Mouse (Mus musculus) heart, embryonic 11.5 days (tissue): ENCODE results near the gene Ankrd6. TPM values are rescaled to one million over a fixed set of nuclear protein-coding genes. Genes with fewer than 3 reads are reported as not detected.
A peak's percentile ranks its signal among the peaks of the same experiment; 100 is the strongest.

ENCODE experiments used
- ATAC-seq: fragments of 200-750 bp; cut with Nextera tagmentation; replicated peaks from 2 replicates; pipeline ENCODE4 v1.8.0; 2017; ENCODE audit warnings: moderate library complexity; ENCODE audit not compliant: insufficient number of reproducible peaks, low FRiP score, low TSS enrichment
- H3K27ac ChIP-seq: fragments of 300-500 bp; sonication (generic); 2 replicates; pipeline ENCODE4 v1.5.1; 2014; ENCODE audit warnings: mild to moderate bottlenecking, low read depth, low read length
- H3K27me3 ChIP-seq: fragments of 300-500 bp; sonication (generic); 2 replicates; pipeline ENCODE4 v1.6.1; 2014; ENCODE audit warnings: mild to moderate bottlenecking, low read length, mixed read lengths; ENCODE audit not compliant: control insufficient read depth, insufficient read depth
- H3K36me3 ChIP-seq: fragments of 300-500 bp; sonication (generic); 2 replicates; pipeline ENCODE4 v1.6.1; 2014; ENCODE audit warnings: mild to moderate bottlenecking, low read length, moderate library complexity, mixed read lengths; ENCODE audit not compliant: control insufficient read depth, insufficient read depth
- H3K4me1 ChIP-seq: fragments of 300-500 bp; sonication (generic); 2 replicates; pipeline ENCODE4 v1.6.1; 2014; ENCODE audit warnings: low read length; ENCODE audit not compliant: control insufficient read depth, insufficient read depth
- H3K4me2 ChIP-seq: fragments of 300-500 bp; sonication (generic); 2 replicates; pipeline ENCODE4 v1.6.1; 2014; ENCODE audit warnings: mild to moderate bottlenecking, moderate library complexity
- H3K4me3 ChIP-seq: fragments of 300-500 bp; sonication (generic); 2 replicates; pipeline ENCODE4 v1.5.1; 2014; ENCODE audit warnings: low read depth, low read length
- H3K9ac ChIP-seq: fragments of 300-500 bp; sonication (generic); 2 replicates; pipeline ENCODE4 v1.6.1; 2014; ENCODE audit warnings: mild to moderate bottlenecking, low read depth, low read length, moderate library complexity
- H3K9me3 ChIP-seq: fragments of 300-500 bp; sonication (generic); replicated peaks from 2 replicates; pipeline ENCODE4 v1.6.1; 2016; ENCODE audit warnings: low read length; ENCODE audit not compliant: control insufficient read depth
- WGBS: fragments of 180-500 bp; shearing (Covaris S2); extraction: QIAGEN DNeasy Blood & Tissue Kit; methylation state at CpG from one replicate; pipeline ENCODE4 v1.1.7; 2014; ENCODE audit not compliant: insufficient replicate concordance; 5-methylcytosine and 5-hydroxymethylcytosine counted together
- polyA plus RNA-seq: library from polyadenylated mRNA; unstranded; fragments of >200 nt; fragmentation: Nextera tagmentation; extraction: Ambion mirVana; gene quantifications from 2 replicates; pipeline ENCODE4 v1.2.1, GENCODE M21; 2014

The Ankrd6 gene
- polyA plus RNA-seq, 1 experiment from 2014 or later = 5.4 TPM

- H3K27ac ChIP-seq = peak overlapping the region; percentile 98
- H3K4me2 ChIP-seq = peak overlapping the region; percentile 67
- H3K4me1 ChIP-seq = peaks cover 5% of the 10 kb centered on the region; the same call in 1 of the 2 replicates
- H3K9me3 ChIP-seq = no peaks in the 10 kb centered on the region
- 11% methylated on average over 9 of the region's 9 CpGs for WGBS
- peak overlapping the region; percentile 75 for H3K4me3 ChIP-seq
- H3K27me3 ChIP-seq = no peaks in the 10 kb centered on the region
- H3K36me3 ChIP-seq = no peaks in the 10 kb centered on the region
- peak overlapping the region; percentile 96 for H3K9ac ChIP-seq
- no peak for ATAC-seq
Observed at GRCm38 (mm10) chr4:32800577-32801170, 150.0 kb downstream of the Ankrd6 start.

DNA sequence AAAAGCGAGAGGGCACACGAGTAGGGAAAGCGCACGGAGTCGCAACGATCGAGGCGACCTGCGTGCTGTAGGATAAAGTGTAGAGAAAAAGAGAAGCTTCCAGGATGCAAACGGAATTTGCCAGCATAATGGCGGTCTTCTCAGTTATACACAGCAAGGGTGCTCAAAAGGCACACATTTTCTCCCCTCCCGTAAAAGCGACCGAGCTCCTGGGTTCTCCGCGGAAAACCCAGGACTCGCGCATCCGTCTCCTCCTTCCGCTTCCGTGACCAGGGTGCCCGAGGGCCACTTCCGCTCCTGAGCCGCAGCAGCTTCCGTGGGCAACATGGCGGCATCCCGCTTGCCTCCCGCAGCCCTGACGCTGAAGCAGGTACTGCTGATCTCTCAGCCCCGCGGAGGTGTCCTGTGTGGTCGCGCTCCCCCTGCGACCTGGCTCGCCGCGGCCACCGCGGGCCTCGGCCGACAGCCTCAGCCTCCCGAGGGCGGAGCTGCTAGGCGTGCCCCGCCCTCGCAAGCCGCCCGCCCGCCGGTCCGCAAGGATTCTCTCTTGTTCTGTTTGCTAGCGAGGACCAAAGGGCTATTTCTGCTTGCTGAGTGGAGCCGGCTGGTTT is 150.6 kb downstream of the Ankrd6 start, which contains the start of gene Lyrm2:
TSS of gene Lyrm2 (plus strand) at position 288 of the 611 bp plus-strand sequence.
- 1% methylated on average over 53 of the region's 53 CpGs for WGBS
- peak within 1 kb of the TSS; percentile 98 for H3K27ac ChIP-seq
- peak within 1 kb of the TSS; percentile 75 for H3K4me3 ChIP-seq
- H3K9ac ChIP-seq = peak within 1 kb of the TSS; percentile 96
- H3K36me3 ChIP-seq = no peaks in the 10 kb centered on the region
- H3K4me1 ChIP-seq = peaks cover 5% of the 10 kb centered on the region; the same call in 1 of the 2 replicates
- H3K9me3 ChIP-seq = no peaks in the 10 kb centered on the region
- peak; percentile 86 for ATAC-seq
- peak within 1 kb of the TSS; percentile 67 for H3K4me2 ChIP-seq
- H3K27me3 ChIP-seq = no peaks in the 10 kb centered on the region

DNA sequence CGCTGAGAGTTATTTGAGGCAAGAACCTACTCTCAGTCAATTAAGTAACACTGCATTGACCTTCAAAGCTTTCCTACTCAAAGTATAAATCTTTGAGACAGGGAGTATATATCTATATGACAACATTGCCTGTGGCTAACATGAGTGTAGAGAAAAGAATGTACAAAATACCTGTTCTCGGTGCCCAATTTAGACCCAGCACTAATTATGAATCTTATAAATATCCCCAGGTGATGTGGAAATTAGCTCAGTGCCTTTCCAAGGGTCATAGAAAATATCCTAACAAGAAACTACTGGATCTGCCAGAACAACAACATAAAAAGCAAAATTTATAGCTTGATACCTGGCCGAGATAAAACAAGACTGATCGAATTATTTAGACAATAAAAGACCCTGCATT is 151.7 kb downstream of the Ankrd6 start:
- Histone ChIP-seq H3K4me2 (no peak overlapping the region), H3K9ac (no peak overlapping the region), H3K4me3 (no peak overlapping the region), H3K27me3 (no peaks in the 10 kb centered on the region), H3K36me3 (no peaks in the 10 kb centered on the region), H3K27ac (no peak overlapping the region), H3K9me3 (no peaks in the 10 kb centered on the region), H3K4me1 (peaks cover 5% of the 10 kb centered on the region; the same call in 1 of the 2 replicates)
- ATAC-seq = no peak
- WGBS = 90% methylated on average over 4 of the region's 4 CpGs

GRCm38 (mm10) chr4:32789020-32789419 is 161.6 kb downstream of the Ankrd6 start:
- no peak overlapping the region for H3K4me2 ChIP-seq
- no peak overlapping the region for H3K9ac ChIP-seq
- no peak overlapping the region for H3K4me3 ChIP-seq
- no peaks in the 10 kb centered on the region for H3K36me3 ChIP-seq
- no peaks in the 10 kb centered on the region for H3K4me1 ChIP-seq
- no peak overlapping the region for H3K27ac ChIP-seq
- ATAC-seq = no peak
- H3K9me3 ChIP-seq = no peaks in the 10 kb centered on the region
- H3K27me3 ChIP-seq = no peaks in the 10 kb centered on the region
- WGBS = 79% methylated on average over 4 of the region's 4 CpGs

- no peaks in the 10 kb centered on the region for H3K36me3 ChIP-seq
- H3K4me1 ChIP-seq = no peaks in the 10 kb centered on the region
- no peak overlapping the region for H3K27ac ChIP-seq
- H3K9me3 ChIP-seq = no peaks in the 10 kb centered on the region
- no peak overlapping the region for H3K9ac ChIP-seq
- no peak for ATAC-seq
- no peak overlapping the region for H3K4me2 ChIP-seq
- 74% methylated on average over 1 of the region's 1 CpGs for WGBS
- H3K4me3 ChIP-seq = no peak overlapping the region
- no peaks in the 10 kb centered on the region for H3K27me3 ChIP-seq
Observed at GRCm38 (mm10) chr4:32787110-32787509, 163.5 kb downstream of the Ankrd6 start.

- 91% methylated on average over 4 of the region's 4 CpGs for WGBS
- no peaks in the 10 kb centered on the region for H3K9me3 ChIP-seq
- peaks cover 5% of the 10 kb centered on the region; the same call in 1 of the 2 replicates for H3K36me3 ChIP-seq
Observed at GRCm38 (mm10) chr4:32779996-32780395, 170.6 kb downstream of the Ankrd6 start.

GRCm38 (mm10) chr4:32770284-32770810 is 180.3 kb downstream of the Ankrd6 start:
- Histone ChIP-seq H3K9ac (no peak overlapping the region), H3K36me3 (peaks cover 29% of the 10 kb centered on the region), H3K4me1 (no peaks in the 10 kb centered on the region), H3K4me2 (no peak overlapping the region), H3K9me3 (no peaks in the 10 kb centered on the region), H3K4me3 (no peak overlapping the region), H3K27ac (no peak overlapping the region), H3K27me3 (no peaks in the 10 kb centered on the region)
- WGBS = 93% methylated on average over 7 of the region's 7 CpGs
- no peak for ATAC-seq

More at GRCm38 (mm10) chr4:32779996-32780395, 170.6 kb downstream of the Ankrd6 start:
- no peaks in the 10 kb centered on the region for H3K27me3 ChIP-seq
- H3K27ac ChIP-seq = no peak overlapping the region
- no peak for ATAC-seq
- no peak overlapping the region for H3K9ac ChIP-seq
- H3K4me3 ChIP-seq = no peak overlapping the region
- no peak overlapping the region for H3K4me2 ChIP-seq
- no peaks in the 10 kb centered on the region for H3K4me1 ChIP-seq

DNA sequence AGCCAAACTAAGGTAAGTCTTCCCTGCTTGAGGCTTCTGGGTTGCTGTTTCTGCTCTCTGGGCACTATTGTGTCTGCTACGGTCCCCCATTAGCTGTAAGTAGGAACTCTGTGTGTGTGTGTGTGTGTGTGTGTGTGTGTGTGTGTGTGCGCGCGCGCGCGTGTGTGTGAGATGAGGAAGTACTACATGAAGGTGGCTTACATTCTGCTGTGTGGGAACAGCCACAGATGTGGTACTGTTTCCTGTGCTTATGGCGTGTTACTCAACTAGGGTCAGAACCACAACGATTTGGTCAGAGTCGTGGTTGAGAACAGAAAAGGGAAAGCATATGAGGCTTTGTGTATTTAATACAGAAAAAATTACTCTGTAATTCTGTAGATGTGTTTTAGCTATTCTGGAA is 182.6 kb downstream of the Ankrd6 start:
- H3K4me1 ChIP-seq = no peaks in the 10 kb centered on the region
- no peak overlapping the region for H3K9ac ChIP-seq
- peaks cover 33% of the 10 kb centered on the region for H3K36me3 ChIP-seq
- no peak for ATAC-seq
- H3K9me3 ChIP-seq = no peaks in the 10 kb centered on the region
- H3K4me2 ChIP-seq = no peak overlapping the region
- no peak overlapping the region for H3K4me3 ChIP-seq
- no peaks in the 10 kb centered on the region for H3K27me3 ChIP-seq
- WGBS = 93% methylated on average over 10 of the region's 10 CpGs
- H3K27ac ChIP-seq = no peak overlapping the region
